Mouse (Mus musculus) thymus, adult 2 months (tissue): Measurements from ENCODE around the gene Hecw2. TPM values are rescaled to one million over a fixed set of nuclear protein-coding genes. Genes with fewer than 3 reads are reported as not detected.

Experiments
- DNase-seq: peaks from one replicate; pipeline ENCODE4 v3.0.0; 2021
- H3K27ac ChIP-seq: fragments of 200-500 bp; 2 replicates; pipeline ENCODE4 v1.5.1; 2012; ENCODE audit warnings: low read length, control low read depth; ENCODE audit not compliant: control insufficient read depth, insufficient read depth
- H3K27me3 ChIP-seq: fragments of 200-500 bp; 2 replicates; pipeline ENCODE4 v1.6.1; 2012; ENCODE audit warnings: mild to moderate bottlenecking, low read length, moderate library complexity, mixed read lengths; ENCODE audit not compliant: control insufficient read depth, insufficient read depth
- H3K36me3 ChIP-seq: fragments of 200-500 bp; 2 replicates; pipeline ENCODE4 v1.6.1; 2012; ENCODE audit warnings: mild to moderate bottlenecking, low read length, moderate library complexity; ENCODE audit not compliant: control insufficient read depth, insufficient read depth
- H3K4me1 ChIP-seq: fragments of 200-500 bp; replicated peaks from 2 replicates; pipeline ENCODE4 v1.6.1; 2012; ENCODE audit warnings: low read length; ENCODE audit not compliant: control insufficient read depth, insufficient read depth
- H3K4me3 ChIP-seq: fragments of 200-500 bp; 2 replicates; pipeline ENCODE4 v1.5.1; 2012; ENCODE audit warnings: mild to moderate bottlenecking, low read length, control low read depth, moderate library complexity; ENCODE audit not compliant: control insufficient read depth, insufficient read depth
- CTCF ChIP-seq: fragments of 200-500 bp; IDR thresholded peaks from 2 replicates; pipeline ENCODE4 v1.5.1; 2012; ENCODE audit warnings: mild to moderate bottlenecking, control low read depth, low read length, moderate library complexity, borderline replicate concordance; ENCODE audit not compliant: control insufficient read depth, poor library complexity, insufficient read depth; ENCODE audit errors: extremely low read depth
- POLR2A ChIP-seq: fragments of 200-500 bp; IDR thresholded peaks from 2 replicates; pipeline ENCODE4 v1.6.1; 2012; ENCODE audit warnings: mild to moderate bottlenecking, low read length, control low read depth, moderate library complexity; ENCODE audit not compliant: control insufficient read depth, poor library complexity, insufficient read depth; ENCODE audit errors: extremely low read depth
- WGBS: fragments of 180-500 bp; shearing (Covaris S2); methylation state at CpG from one replicate; pipeline ENCODE4 v1.1.7; 2018; 5-methylcytosine and 5-hydroxymethylcytosine counted together
- polyA plus RNA-seq: library from polyadenylated mRNA; depleted of rRNA; stranded (reverse); fragments of >200 nt; gene quantifications from 2 replicates; pipeline ENCODE4 v1.2.3, GENCODE M21; 2012

Gene Hecw2
- polyA plus RNA-seq, 1 experiment: 0.55 TPM

GRCm38 (mm10) chr1:54186347-54186746 lies 8.6 kb downstream of the Hecw2 start:
- H3K27me3 ChIP-seq: no peaks in the 10 kb centered on the region
- DNase-seq: no peak
- H3K4me1 ChIP-seq: no peaks in the 10 kb centered on the region
- H3K4me3 ChIP-seq: no peak overlapping the region
- TF ChIP-seq CTCF: no peak
- TF ChIP-seq POLR2A: no peak
- 83% methylated on average over 3 of the region's 3 CpGs for WGBS
- H3K27ac ChIP-seq: no peak overlapping the region
- H3K36me3 ChIP-seq: no peaks in the 10 kb centered on the region

GRCm38 (mm10) chr1:54180663-54181062 lies 14.3 kb downstream of the Hecw2 start:
- no peak overlapping the region for H3K27ac ChIP-seq
- no peaks in the 10 kb centered on the region for H3K4me1 ChIP-seq
- no peak overlapping the region for H3K4me3 ChIP-seq
- no peak for DNase-seq
- no peaks in the 10 kb centered on the region for H3K36me3 ChIP-seq
- WGBS: 38% methylated on average over 1 of the region's 2 CpGs
- TF ChIP-seq POLR2A: no peak
- no peak for TF ChIP-seq CTCF
- no peaks in the 10 kb centered on the region for H3K27me3 ChIP-seq

GRCm38 (mm10) chr1:54179179-54179578 lies 15.8 kb downstream of the Hecw2 start:
- no peak for DNase-seq
- Histone ChIP-seq H3K4me3 (no peak overlapping the region), H3K36me3 (no peaks in the 10 kb centered on the region), H3K27me3 (no peaks in the 10 kb centered on the region), H3K27ac (no peak overlapping the region), H3K4me1 (no peaks in the 10 kb centered on the region)
- TF ChIP-seq CTCF (no peak), POLR2A (no peak)
- 94% methylated on average over 7 of the region's 7 CpGs for WGBS

- Histone ChIP-seq H3K4me1 (no peaks in the 10 kb centered on the region), H3K36me3 (no peaks in the 10 kb centered on the region), H3K4me3 (no peak overlapping the region), H3K27ac (no peak overlapping the region), H3K27me3 (no peaks in the 10 kb centered on the region)
- DNase-seq: no peak
- 97% methylated on average over 2 of the region's 2 CpGs for WGBS
- TF ChIP-seq CTCF (no peak), POLR2A (no peak)
Measured at GRCm38 (mm10) chr1:54176592-54176991, 18.4 kb downstream of the Hecw2 start.

- 95% methylated on average over 3 of the region's 3 CpGs for WGBS
- DNase-seq: no peak
- Histone ChIP-seq H3K36me3 (no peaks in the 10 kb centered on the region), H3K27ac (no peak overlapping the region), H3K4me3 (no peak overlapping the region), H3K27me3 (no peaks in the 10 kb centered on the region), H3K4me1 (no peaks in the 10 kb centered on the region)
- TF ChIP-seq POLR2A (no peak), CTCF (no peak)
Measured at GRCm38 (mm10) chr1:54168014-54168413, 27.0 kb downstream of the Hecw2 start.

GRCm38 (mm10) chr1:54159531-54159930 lies 35.4 kb downstream of the Hecw2 start:
- Histone ChIP-seq H3K4me1 (no peaks in the 10 kb centered on the region), H3K27ac (no peak overlapping the region), H3K36me3 (no peaks in the 10 kb centered on the region), H3K27me3 (no peaks in the 10 kb centered on the region), H3K4me3 (no peak overlapping the region)
- 86% methylated on average over 1 of the region's 1 CpGs for WGBS
- DNase-seq: no peak
- TF ChIP-seq CTCF (no peak), POLR2A (no peak)

GRCm38 (mm10) chr1:54153216-54153786 lies 41.7 kb downstream of the Hecw2 start:
- 95% methylated on average over 6 of the region's 6 CpGs for WGBS
- no peaks in the 10 kb centered on the region for H3K27me3 ChIP-seq
- H3K4me3 ChIP-seq: no peak overlapping the region
- no peaks in the 10 kb centered on the region for H3K4me1 ChIP-seq
- no peaks in the 10 kb centered on the region for H3K36me3 ChIP-seq
- TF ChIP-seq CTCF (no peak), POLR2A (no peak)
- H3K27ac ChIP-seq: no peak overlapping the region
- no peak for DNase-seq
